Mouse (Mus musculus): ENCODE results near the gene Aasdh. TPM values are rescaled to one million over a fixed set of nuclear protein-coding genes. Genes with fewer than 3 reads are reported as not detected.

Gene Aasdh
- total and polyA plus RNA-seq, 3 experiments = 20.7 to 26.5 TPM; not detected in 1

DNA sequence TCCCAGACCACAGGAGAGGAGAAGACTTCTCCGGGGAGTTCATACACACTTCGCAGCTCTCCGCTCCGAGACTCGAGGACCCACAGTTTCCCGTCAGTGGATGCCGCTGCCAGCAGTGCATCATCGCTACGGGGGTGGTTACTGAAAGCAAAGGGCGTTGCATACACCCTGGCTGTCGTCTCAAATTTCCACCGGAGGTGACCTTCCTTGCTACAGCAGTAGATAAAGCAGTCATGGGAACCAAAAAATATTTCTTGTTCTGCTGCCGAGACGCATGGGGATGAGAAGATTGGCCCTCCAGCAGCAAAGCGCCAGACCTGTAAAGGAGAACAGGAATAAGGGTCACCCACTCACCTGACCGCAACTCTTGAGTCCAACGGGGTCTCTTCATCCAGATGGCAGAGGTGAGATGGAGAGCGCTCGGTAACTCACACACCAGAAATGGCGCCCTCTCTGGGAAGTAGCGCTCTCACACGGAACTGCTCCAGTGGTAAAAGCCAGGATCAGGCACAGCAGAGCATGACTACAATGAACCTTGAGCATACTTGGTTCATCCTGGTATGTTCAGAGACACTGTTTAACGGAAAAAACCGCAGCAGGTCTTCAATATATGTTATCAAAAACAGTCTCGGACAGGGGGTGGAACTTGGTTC, 29.1 kb downstream of the Aasdh start:
- Histone ChIP-seq H3K4me1 (ENCODE audit: control insufficient read depth in 1 of 2, insufficient read depth in 2 of 2, low read length in 2 of 2) (no peaks in the 10 kb centered on the region), H3K27me3 (ENCODE audit: control insufficient read depth in 1 of 2, insufficient read depth in 2 of 2, low read length in 2 of 2) (no peaks in the 10 kb centered on the region), H3K27ac (ENCODE audit: control insufficient read depth, low read depth, low read length) (no peak overlapping the region), H3K9me3 (replicated peaks; ENCODE audit: insufficient read depth, low read length) (no peaks in the 10 kb centered on the region), H3K9ac (ENCODE audit: control insufficient read depth, low read depth, low read length, poor library complexity, severe bottlenecking) (no peak overlapping the region), H3K36me3 (ENCODE audit: control insufficient read depth in 1 of 2, insufficient read depth in 2 of 2, low read length in 2 of 2) (peaks cover 0 to 9% of the 10 kb centered on the region in 2 experiments; a peak in 2 of 4 replicates), H3K4me3 (ENCODE audit: control insufficient read depth in 1 of 2, insufficient read depth in 1 of 2, low read depth in 2 of 2, low read length in 2 of 2) (no peak overlapping the region), H3K79me2 (ENCODE audit: control insufficient read depth, insufficient read depth, low read length, poor library complexity) (no peaks in the 10 kb centered on the region)
- TF ChIP-seq CTCF (IDR thresholded peaks at IDR 0.05 in 2 of 3, conservative IDR thresholded peaks at IDR 0.05 in 1 of 3; ENCODE audit: control insufficient read depth in 1 of 3, insufficient read depth in 1 of 3, low read depth in 2 of 3, low read length in 3 of 3, poor library complexity in 1 of 3, severe bottlenecking in 1 of 3) = peak in 1 of 3 experiments; percentile 15; a peak in 1 of 6 replicates
- no peak for TF ChIP-seq MXI1 (IDR thresholded peaks at IDR 0.05; ENCODE audit: low read depth, low read length)
- no peak for TF ChIP-seq ZMIZ1 (IDR thresholded peaks at IDR 0.05; ENCODE audit: low read depth, low read length)
- DNase-seq (ENCODE audit: low read depth, low spot score) = no peak

DNA sequence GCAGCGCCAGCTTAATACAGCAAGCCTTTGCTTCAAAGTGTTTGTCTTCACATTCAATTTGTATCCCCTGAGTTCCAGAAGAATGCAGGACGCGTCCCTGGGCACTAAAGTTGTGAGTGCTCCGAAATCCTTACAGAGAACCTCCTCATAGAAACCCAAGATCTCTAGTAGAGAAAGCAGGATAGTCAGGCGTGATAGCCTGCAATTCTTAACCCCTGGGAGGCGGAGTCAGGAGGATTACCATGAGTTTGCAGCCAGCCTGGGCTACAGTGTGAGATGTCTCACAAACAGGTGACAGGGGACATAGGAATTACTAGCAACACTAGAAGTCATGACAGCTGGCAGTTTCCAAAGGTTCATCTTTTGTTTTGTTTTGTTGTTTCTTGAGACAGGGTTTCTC, 35.8 kb downstream of the Aasdh start:
- no peak for TF ChIP-seq GATA1 (IDR thresholded peaks at IDR 0.05; ENCODE audit: low read depth, low read length)
- TF ChIP-seq POLR2AphosphoS5 (IDR thresholded peaks at IDR 0.05; ENCODE audit: borderline replicate concordance, low read depth, low read length) = no peak
- no peak for TF ChIP-seq EP300 (IDR thresholded peaks at IDR 0.05; ENCODE audit: low read depth in 1 of 2, low read length in 2 of 2)
- TF ChIP-seq USF1 (IDR thresholded peaks at IDR 0.05; ENCODE audit: low read depth, low read length) = no peak
- no peak for TF ChIP-seq MYB (IDR thresholded peaks at IDR 0.05; ENCODE audit: low read depth, low read length)
- no peak for TF ChIP-seq MAZ (IDR thresholded peaks at IDR 0.05; ENCODE audit: low read depth, low read length)
- TF ChIP-seq USF2 (IDR thresholded peaks at IDR 0.05; ENCODE audit: borderline replicate concordance in 1 of 2, insufficient read depth in 1 of 2, low read depth in 1 of 2, low read length in 2 of 2) = no peak
- no peak for TF ChIP-seq ZC3H11A (IDR thresholded peaks at IDR 0.05; ENCODE audit: low read depth, low read length)
- TF ChIP-seq CTCF (IDR thresholded peaks at IDR 0.05 in 2 of 3, conservative IDR thresholded peaks at IDR 0.05 in 1 of 3; ENCODE audit: control insufficient read depth in 1 of 3, insufficient read depth in 1 of 3, low read depth in 2 of 3, low read length in 3 of 3, poor library complexity in 1 of 3, severe bottlenecking in 1 of 3) = no peak
- no peak for TF ChIP-seq ZMIZ1 (IDR thresholded peaks at IDR 0.05; ENCODE audit: low read depth, low read length)
- TF ChIP-seq UBTF (IDR thresholded peaks at IDR 0.05; ENCODE audit: borderline replicate concordance, insufficient read depth, low read depth, low read length) = no peak
- no peak for TF ChIP-seq BHLHE40 (IDR thresholded peaks at IDR 0.05; ENCODE audit: borderline replicate concordance, low read depth, low read length)
- no peak for TF ChIP-seq TAL1 (IDR thresholded peaks at IDR 0.05; ENCODE audit: low read length)
- no peak for TF ChIP-seq NRF1 (IDR thresholded peaks at IDR 0.05; ENCODE audit: insufficient read depth, low read depth, low read length, poor library complexity, severe bottlenecking)
- no peaks in the 10 kb centered on the region for H3K9me3 ChIP-seq (replicated peaks; ENCODE audit: insufficient read depth, low read length)
- no peaks in the 10 kb centered on the region for H3K79me2 ChIP-seq (ENCODE audit: control insufficient read depth, insufficient read depth, low read length, poor library complexity)
- no peaks in the 10 kb centered on the region for H3K27me3 ChIP-seq (ENCODE audit: control insufficient read depth in 1 of 2, insufficient read depth in 2 of 2, low read length in 2 of 2)
- no peaks in the 10 kb centered on the region for H3K36me3 ChIP-seq (ENCODE audit: control insufficient read depth in 1 of 2, insufficient read depth in 2 of 2, low read length in 2 of 2)
- DNase-seq (ENCODE audit: low read depth, low spot score) = no peak
- no peak overlapping the region for H3K4me3 ChIP-seq (ENCODE audit: control insufficient read depth in 1 of 2, insufficient read depth in 1 of 2, low read depth in 2 of 2, low read length in 2 of 2)
- no peak overlapping the region for H3K27ac ChIP-seq (ENCODE audit: control insufficient read depth, low read depth, low read length)
- H3K9ac ChIP-seq (ENCODE audit: control insufficient read depth, low read depth, low read length, poor library complexity, severe bottlenecking) = no peak overlapping the region
- H3K4me1 ChIP-seq (ENCODE audit: control insufficient read depth in 1 of 2, insufficient read depth in 2 of 2, low read length in 2 of 2) = no peaks in the 10 kb centered on the region

Data from MEL (cell line).